Mouse (Mus musculus) limb, embryonic 12.5 days (tissue): ENCODE results near the gene Rapgef4. TPM values are rescaled to one million over a fixed set of nuclear protein-coding genes. Genes with fewer than 3 reads are reported as not detected.

Experiments
- ATAC-seq: fragments of 200-750 bp; cut with Nextera tagmentation; 2 replicates; pipeline ENCODE4 v1.8.0; 2017; ENCODE audit warnings: low read depth, moderate TSS enrichment; ENCODE audit not compliant: insufficient number of reproducible peaks, insufficient read depth, low FRiP score, low TSS enrichment
- H3K27ac ChIP-seq: fragments of 300-500 bp; sonication (generic); 2 replicates; pipeline ENCODE4 v1.5.1; 2016; ENCODE audit warnings: mild to moderate bottlenecking, moderate library complexity
- H3K27me3 ChIP-seq: fragments of 300-500 bp; sonication (generic); 2 replicates; pipeline ENCODE4 v1.6.1; 2016; ENCODE audit warnings: mild to moderate bottlenecking, moderate library complexity
- H3K36me3 ChIP-seq: fragments of 300-500 bp; sonication (generic); 2 replicates; pipeline ENCODE4 v1.6.1; 2016; ENCODE audit warnings: mild to moderate bottlenecking, moderate library complexity
- H3K4me1 ChIP-seq: fragments of 300-500 bp; sonication (generic); replicated peaks from 2 replicates; pipeline ENCODE4 v1.6.1; 2016
- H3K4me2 ChIP-seq: fragments of 300-500 bp; sonication (generic); 2 replicates; pipeline ENCODE4 v1.6.1; 2016; ENCODE audit warnings: mild to moderate bottlenecking, moderate library complexity
- H3K4me3 ChIP-seq: fragments of 300-500 bp; sonication (generic); replicated peaks from 2 replicates; pipeline ENCODE4 v1.5.1; 2016; ENCODE audit warnings: mild to moderate bottlenecking
- H3K9ac ChIP-seq: fragments of 300-500 bp; sonication (generic); replicated peaks from 2 replicates; pipeline ENCODE4 v1.6.1; 2016; ENCODE audit warnings: mild to moderate bottlenecking, moderate library complexity
- H3K9me3 ChIP-seq: fragments of 300-500 bp; sonication (generic); 2 replicates; pipeline ENCODE4 v1.6.1; 2016; ENCODE audit warnings: mild to moderate bottlenecking, moderate library complexity
- WGBS: fragments of 180-500 bp; shearing (Covaris S2); methylation state at CpG from one replicate; pipeline ENCODE4 v1.1.7; 2016; 5-methylcytosine and 5-hydroxymethylcytosine counted together
- polyA plus RNA-seq: library from polyadenylated mRNA; unstranded; fragments of >200 nt; fragmentation: Nextera tagmentation; extraction: Ambion mirVana; gene quantifications from 2 replicates; pipeline ENCODE4 v1.2.1, GENCODE M21; 2016

Rapgef4 gene
- polyA plus RNA-seq, 1 experiment from 2014 or later: 2.1 TPM

DNA sequence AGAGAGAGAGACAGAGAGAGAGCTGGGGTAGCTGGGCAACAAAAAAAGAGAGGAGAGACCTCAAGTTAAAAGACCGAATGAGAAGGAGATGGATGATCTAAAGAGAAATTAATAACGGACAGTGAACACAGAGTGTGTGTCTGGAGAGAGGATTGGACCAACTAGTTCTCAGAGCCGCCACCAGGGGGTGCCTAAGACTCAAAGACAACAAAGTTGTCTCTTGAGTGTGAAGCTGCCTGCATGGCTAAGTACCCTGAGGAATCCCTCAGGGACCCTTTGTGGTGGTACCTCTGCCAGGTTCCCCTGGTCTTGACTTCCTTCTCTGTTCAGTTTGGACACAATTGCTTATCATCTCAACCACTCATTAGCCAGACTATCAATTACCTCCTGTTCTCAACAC is 115.3 kb downstream of the Rapgef4 start:
- no peaks in the 10 kb centered on the region for H3K36me3 ChIP-seq
- H3K4me2 ChIP-seq: no peak overlapping the region
- no peak overlapping the region for H3K9ac ChIP-seq
- no peak overlapping the region for H3K4me3 ChIP-seq
- peaks cover 10% of the 10 kb centered on the region; the same call in 1 of the 2 replicates for H3K4me1 ChIP-seq
- no peak overlapping the region for H3K27ac ChIP-seq
- 37% methylated on average over 3 of the region's 3 CpGs for WGBS
- no peaks in the 10 kb centered on the region for H3K9me3 ChIP-seq
- no peak for ATAC-seq
- H3K27me3 ChIP-seq: no peaks in the 10 kb centered on the region; the same call in 1 of the 2 replicates

DNA sequence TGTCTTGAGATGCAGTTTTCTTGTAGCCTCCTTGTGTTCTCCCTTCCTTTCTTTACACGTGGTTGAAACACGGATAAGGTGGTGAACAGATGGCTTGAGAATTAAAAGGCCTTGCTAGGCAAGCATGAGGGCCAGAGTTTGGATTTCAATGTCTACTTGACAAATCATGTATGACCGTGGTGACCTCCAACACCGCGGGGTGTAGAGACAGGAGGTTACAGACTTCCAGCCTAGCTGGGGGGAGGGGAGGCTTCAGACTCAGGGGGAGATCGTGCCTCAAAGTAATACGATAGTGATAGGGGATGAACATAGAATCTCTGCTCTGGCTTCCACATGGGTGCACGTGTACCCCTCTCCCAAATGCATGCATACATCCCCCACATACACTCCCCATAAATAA is 117.3 kb downstream of the Rapgef4 start:
- Histone ChIP-seq H3K9ac (no peak overlapping the region), H3K27me3 (no peaks in the 10 kb centered on the region; the same call in 1 of the 2 replicates), H3K36me3 (no peaks in the 10 kb centered on the region), H3K4me1 (0 out of 2 replicates have a peak, but pooled peaks cover 3% of the 10 kb centered on the region), H3K9me3 (no peaks in the 10 kb centered on the region), H3K27ac (no peak overlapping the region), H3K4me3 (no peak overlapping the region), H3K4me2 (no peak overlapping the region)
- ATAC-seq: no peak
- 91% methylated on average over 8 of the region's 8 CpGs for WGBS

DNA sequence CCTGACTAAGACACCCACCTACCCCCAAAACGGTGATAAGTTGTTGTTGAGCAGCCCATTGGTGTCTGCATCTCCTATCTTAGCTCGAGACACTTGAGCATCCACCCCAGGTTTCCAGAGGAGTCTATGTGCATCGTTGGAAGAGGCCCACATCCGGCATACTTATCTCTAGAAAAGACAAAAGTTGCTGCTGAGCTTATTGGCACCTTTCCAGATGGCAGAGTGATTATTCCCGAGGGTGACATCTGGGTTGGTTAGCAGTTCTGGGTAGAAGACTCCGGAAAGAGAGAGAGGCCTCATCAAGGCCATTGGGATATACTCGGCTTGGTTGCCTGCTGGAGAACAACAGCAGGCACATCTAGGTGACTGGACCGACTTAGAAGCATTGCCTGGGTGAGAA is 123.6 kb downstream of the Rapgef4 start:
- Histone ChIP-seq H3K36me3 (no peaks in the 10 kb centered on the region), H3K27ac (no peak overlapping the region), H3K4me2 (no peak overlapping the region), H3K4me3 (no peak overlapping the region), H3K27me3 (no peaks in the 10 kb centered on the region), H3K9me3 (no peaks in the 10 kb centered on the region), H3K4me1 (peaks cover 6% of the 10 kb centered on the region; the same call in 1 of the 2 replicates), H3K9ac (no peak overlapping the region)
- ATAC-seq: no peak
- 84% methylated on average over 8 of the region's 8 CpGs for WGBS

- Histone ChIP-seq H3K36me3 (no peaks in the 10 kb centered on the region), H3K4me3 (no peak overlapping the region), H3K4me1 (peaks cover 6% of the 10 kb centered on the region; the same call in 1 of the 2 replicates), H3K27ac (no peak overlapping the region), H3K4me2 (no peak overlapping the region), H3K27me3 (no peaks in the 10 kb centered on the region), H3K9ac (no peak overlapping the region), H3K9me3 (no peaks in the 10 kb centered on the region)
- ATAC-seq: no peak
- WGBS: 70% methylated on average over 12 of the region's 12 CpGs
Measured at GRCm38 (mm10) chr2:72107525-72108180, 126.6 kb downstream of the Rapgef4 start.

DNA sequence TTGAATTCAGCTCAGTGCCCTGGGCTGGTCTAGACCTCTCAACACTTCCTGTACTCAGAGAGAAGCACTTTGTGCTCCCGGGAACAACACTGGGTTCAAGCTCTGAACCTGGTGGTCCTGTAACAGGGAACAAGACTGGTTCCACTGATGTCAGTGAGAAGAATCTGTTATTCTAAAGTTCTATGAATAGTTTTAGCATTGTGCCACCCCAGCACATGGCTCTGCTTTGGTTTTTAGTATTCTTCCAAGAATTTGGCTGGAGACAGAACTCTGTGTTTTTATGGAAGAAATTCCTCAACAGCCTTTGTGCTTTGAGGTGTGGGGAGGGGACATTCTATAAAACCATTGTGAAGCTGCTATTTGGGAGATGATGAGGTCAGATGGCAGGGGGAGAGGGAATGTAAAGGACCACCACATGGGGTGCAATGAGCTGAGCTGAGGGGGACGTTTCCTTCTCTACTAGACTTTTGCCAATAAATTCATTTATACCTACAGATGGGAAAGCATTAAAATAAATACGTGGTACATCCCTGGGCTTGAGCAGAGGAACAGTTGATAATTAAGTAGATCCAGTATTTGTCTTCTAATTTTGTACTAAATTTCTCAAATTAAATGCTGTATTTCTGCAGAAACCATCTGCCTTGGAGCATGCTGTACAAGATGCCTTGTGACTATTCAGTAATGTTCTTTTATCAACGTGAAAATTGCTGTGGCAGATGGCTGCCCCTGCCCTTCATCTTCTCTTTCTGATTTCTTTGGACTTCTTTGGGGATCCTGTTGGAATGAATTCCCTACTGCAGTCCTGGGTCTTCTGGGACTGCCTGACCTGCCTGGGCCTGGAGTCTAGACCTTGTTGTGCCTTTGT is 127.6 kb downstream of the Rapgef4 start:
- no peaks in the 10 kb centered on the region for H3K36me3 ChIP-seq
- ATAC-seq: no peak
- WGBS: 64% methylated on average over 4 of the region's 4 CpGs

DNA sequence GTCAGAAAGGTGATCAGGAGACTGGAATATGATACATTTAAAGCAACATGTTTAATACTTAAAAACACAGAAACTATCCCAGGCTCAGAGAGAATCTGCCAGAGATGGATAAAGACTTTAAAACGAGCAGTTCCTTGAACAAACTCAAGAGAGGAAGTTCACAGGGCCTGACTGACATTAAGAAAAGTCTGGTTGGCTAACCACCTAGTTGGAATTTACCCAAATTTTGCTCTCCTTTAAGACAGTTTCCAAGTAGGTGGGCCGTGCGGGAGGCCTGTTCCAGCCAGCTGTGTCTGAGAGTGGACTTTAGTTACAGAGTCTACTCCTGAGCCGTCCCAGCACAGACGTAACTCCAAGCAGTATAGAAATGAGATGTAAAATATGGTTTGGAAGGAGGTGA is 129.4 kb downstream of the Rapgef4 start:
- no peaks in the 10 kb centered on the region for H3K36me3 ChIP-seq
- H3K4me1 ChIP-seq: peaks cover 6% of the 10 kb centered on the region; the same call in 1 of the 2 replicates
- WGBS: 87% methylated on average over 5 of the region's 5 CpGs
- H3K9ac ChIP-seq: no peak overlapping the region
- H3K4me2 ChIP-seq: no peak overlapping the region
- ATAC-seq: no peak
- no peaks in the 10 kb centered on the region for H3K9me3 ChIP-seq
- H3K4me3 ChIP-seq: no peak overlapping the region
- H3K27ac ChIP-seq: no peak overlapping the region
- no peaks in the 10 kb centered on the region for H3K27me3 ChIP-seq

More for the DNA sequence above, 127.6 kb downstream of the Rapgef4 start:
- Histone ChIP-seq H3K27me3 (no peaks in the 10 kb centered on the region), H3K9ac (no peak overlapping the region), H3K27ac (no peak overlapping the region), H3K9me3 (no peaks in the 10 kb centered on the region), H3K4me2 (no peak overlapping the region), H3K4me3 (no peak overlapping the region), H3K4me1 (peaks cover 6% of the 10 kb centered on the region; the same call in 1 of the 2 replicates)

GRCm38 (mm10) chr2:72113716-72114115 is 132.7 kb downstream of the Rapgef4 start:
- H3K4me3 ChIP-seq: no peak overlapping the region
- H3K36me3 ChIP-seq: no peaks in the 10 kb centered on the region
- no peak overlapping the region for H3K27ac ChIP-seq
- peaks cover 7% of the 10 kb centered on the region; the same call in 1 of the 2 replicates for H3K4me1 ChIP-seq
- no peak for ATAC-seq
- no peaks in the 10 kb centered on the region for H3K9me3 ChIP-seq
- 82% methylated on average over 5 of the region's 5 CpGs for WGBS
- H3K9ac ChIP-seq: no peak overlapping the region
- H3K27me3 ChIP-seq: no peaks in the 10 kb centered on the region; the same call in 1 of the 2 replicates
- H3K4me2 ChIP-seq: no peak overlapping the region

DNA sequence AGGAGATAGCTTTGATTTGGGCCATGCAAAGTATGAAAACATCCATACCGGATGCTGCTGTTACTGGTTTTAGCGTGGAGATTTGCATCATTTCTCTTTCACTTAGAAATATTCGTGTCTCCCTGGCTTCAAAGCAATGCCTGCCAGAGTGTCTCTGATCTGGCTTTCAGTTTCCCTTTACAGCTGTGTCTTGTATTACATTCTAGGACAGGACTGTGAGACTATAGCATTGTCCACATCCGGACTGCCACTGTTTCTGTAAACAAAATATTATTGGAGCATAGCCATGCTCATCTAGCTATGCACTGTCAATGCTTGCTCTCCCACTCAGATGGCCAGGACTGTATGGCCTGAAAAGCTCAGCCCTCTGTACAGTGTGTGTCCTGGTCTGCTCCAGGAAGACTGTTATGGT is 133.1 kb downstream of the Rapgef4 start:
- no peak for ATAC-seq
- Histone ChIP-seq H3K4me1 (0 out of 2 replicates have a peak, but pooled peaks cover 7% of the 10 kb centered on the region), H3K9me3 (no peaks in the 10 kb centered on the region), H3K27me3 (no peaks in the 10 kb centered on the region; the same call in 1 of the 2 replicates), H3K36me3 (no peaks in the 10 kb centered on the region), H3K4me3 (no peak overlapping the region), H3K4me2 (no peak overlapping the region), H3K27ac (no peak overlapping the region), H3K9ac (no peak overlapping the region)
- 73% methylated on average over 4 of the region's 4 CpGs for WGBS

GRCm38 (mm10) chr2:72116103-72116502 is 135.1 kb downstream of the Rapgef4 start:
- no peak overlapping the region for H3K4me3 ChIP-seq
- no peaks in the 10 kb centered on the region for H3K36me3 ChIP-seq
- H3K27me3 ChIP-seq: no peaks in the 10 kb centered on the region; the same call in 1 of the 2 replicates
- no peak overlapping the region for H3K27ac ChIP-seq
- H3K9ac ChIP-seq: no peak overlapping the region
- WGBS: 48% methylated on average over 7 of the region's 7 CpGs
- no peak overlapping the region for H3K4me2 ChIP-seq
- no peaks in the 10 kb centered on the region for H3K9me3 ChIP-seq
- 0 out of 2 replicates have a peak, but pooled peaks cover 7% of the 10 kb centered on the region for H3K4me1 ChIP-seq
- no peak for ATAC-seq

- no peak for ATAC-seq
- 75% methylated on average over 5 of the region's 5 CpGs for WGBS
Measured at GRCm38 (mm10) chr2:72116698-72117097, 135.7 kb downstream of the Rapgef4 start.

More at GRCm38 (mm10) chr2:72116698-72117097, 135.7 kb downstream of the Rapgef4 start:
- no peak overlapping the region for H3K4me2 ChIP-seq
- H3K36me3 ChIP-seq: no peaks in the 10 kb centered on the region
- no peak overlapping the region for H3K4me3 ChIP-seq
- no peaks in the 10 kb centered on the region for H3K9me3 ChIP-seq
- H3K27me3 ChIP-seq: no peaks in the 10 kb centered on the region; the same call in 1 of the 2 replicates
- 0 out of 2 replicates have a peak, but pooled peaks cover 7% of the 10 kb centered on the region for H3K4me1 ChIP-seq
- H3K9ac ChIP-seq: no peak overlapping the region
- H3K27ac ChIP-seq: no peak overlapping the region
